Mouse (Mus musculus) midbrain, embryonic 11.5 days (tissue): ENCODE measurements around the gene Bud23. TPM values are rescaled to one million over a fixed set of nuclear protein-coding genes. Genes with fewer than 3 reads are reported as not detected.
"Not testable (repeated sequence)": the region's sequence is repeated elsewhere in the genome, so short reads cannot be mapped to it uniquely, and the experiment has no call there.

Source experiments
- ATAC-seq: fragments of 200-750 bp; cut with Nextera tagmentation; 2 replicates; pipeline ENCODE4 v1.8.0; 2017; ENCODE audit warnings: moderate TSS enrichment, moderate library complexity; ENCODE audit not compliant: low FRiP score
- DNase-seq: peaks from one replicate; pipeline ENCODE4 v3.0.0; 2015; ENCODE audit warnings: low spot score; ENCODE audit errors: missing footprints
- H3K27ac ChIP-seq: fragments of 300-500 bp; sonication (generic); 2 replicates; pipeline ENCODE4 v1.5.1; 2014; ENCODE audit warnings: low read depth, low read length
- H3K27me3 ChIP-seq: fragments of 300-500 bp; sonication (generic); 2 replicates; pipeline ENCODE4 v1.6.1; 2014; ENCODE audit warnings: mild to moderate bottlenecking, low read length, moderate library complexity, mixed read lengths; ENCODE audit not compliant: control insufficient read depth, insufficient read depth
- H3K36me3 ChIP-seq: fragments of 300-500 bp; sonication (generic); 2 replicates; pipeline ENCODE4 v1.6.1; 2014; ENCODE audit warnings: mild to moderate bottlenecking, low read length, moderate library complexity, mixed read lengths; ENCODE audit not compliant: control insufficient read depth, insufficient read depth
- H3K4me1 ChIP-seq: fragments of 300-500 bp; sonication (generic); 2 replicates; pipeline ENCODE4 v1.6.1; 2014; ENCODE audit warnings: low read length; ENCODE audit not compliant: control insufficient read depth, insufficient read depth
- H3K4me2 ChIP-seq: fragments of 300-500 bp; sonication (generic); 2 replicates; pipeline ENCODE4 v1.6.1; 2014; ENCODE audit warnings: mild to moderate bottlenecking, moderate library complexity
- H3K4me3 ChIP-seq: fragments of 300-500 bp; sonication (generic); 2 replicates; pipeline ENCODE4 v1.5.1; 2014; ENCODE audit warnings: low read depth, low read length
- H3K9ac ChIP-seq: fragments of 300-500 bp; sonication (generic); 2 replicates; pipeline ENCODE4 v1.6.1; 2014; ENCODE audit warnings: low read length
- H3K9me3 ChIP-seq: fragments of 300-500 bp; sonication (generic); 2 replicates; pipeline ENCODE4 v1.6.1; 2016; ENCODE audit warnings: low read length; ENCODE audit not compliant: control insufficient read depth
- WGBS: fragments of 180-500 bp; shearing (Covaris S2); extraction: QIAGEN DNeasy Blood & Tissue Kit; methylation state at CpG from one replicate; pipeline ENCODE4 v1.1.7; 2014; 5-methylcytosine and 5-hydroxymethylcytosine counted together
- polyA plus RNA-seq: library from polyadenylated mRNA; unstranded; fragments of >200 nt; fragmentation: Nextera tagmentation; extraction: Ambion mirVana; gene quantifications from 2 replicates; pipeline ENCODE4 v1.2.1, GENCODE M21; 2014

Gene Bud23
- polyA plus RNA-seq, 1 experiment from 2014 or later: 116 TPM

- under 1% methylated on average over 52 of the region's 52 CpGs for WGBS
- peak within 1 kb of the TSS; percentile 86 for H3K9ac ChIP-seq
- peak within 1 kb of the TSS; percentile 93 for H3K4me3 ChIP-seq
- peak within 1 kb of the TSS; percentile 97 for H3K4me2 ChIP-seq
- peaks cover 8% of the 10 kb centered on the region; the same call in 1 of the 2 replicates for H3K4me1 ChIP-seq
- peak within 1 kb of the TSS; percentile 35; the same call in 1 of the 2 replicates for H3K27ac ChIP-seq
- no peaks in the 10 kb centered on the region for H3K9me3 ChIP-seq
- peaks cover 4% of the 10 kb centered on the region; the same call in 1 of the 2 replicates for H3K36me3 ChIP-seq
- H3K27me3 ChIP-seq: no peaks in the 10 kb centered on the region
- ATAC-seq (peak; percentile 96), DNase-seq (peak; percentile 100)
These were observed 954 bp downstream of the Bud23 start, which contains the start of gene Dnajc30 for GRCm38 (mm10) chr5:135063629-135064381. Gene Dnajc30 (plus strand): TSS chr5:135064202.

GRCm38 (mm10) chr5:135053356-135053755 lies 11.4 kb downstream of the Bud23 start:
- no peaks in the 10 kb centered on the region for H3K4me1 ChIP-seq
- 89% methylated on average over 12 of the region's 12 CpGs for WGBS
- H3K27ac ChIP-seq: no peak overlapping the region
- peak; percentile 70 for DNase-seq
- H3K9ac ChIP-seq: no peak overlapping the region
- no peaks in the 10 kb centered on the region for H3K9me3 ChIP-seq
- H3K27me3 ChIP-seq: no peaks in the 10 kb centered on the region
- no peak overlapping the region for H3K4me2 ChIP-seq
- H3K36me3 ChIP-seq: peaks cover 11% of the 10 kb centered on the region
- H3K4me3 ChIP-seq: no peak overlapping the region
- no peak for ATAC-seq

GRCm38 (mm10) chr5:135049268-135049667 lies 15.5 kb downstream of the Bud23 start:
- H3K4me3 ChIP-seq, H3K4me1 ChIP-seq, H3K9ac ChIP-seq, ATAC-seq, H3K9me3 ChIP-seq, H3K4me2 ChIP-seq, H3K36me3 ChIP-seq, H3K27me3 ChIP-seq, H3K27ac ChIP-seq, DNase-seq: not testable (repeated sequence)
- 81% methylated on average over 6 of the region's 6 CpGs for WGBS

GRCm38 (mm10) chr5:135048539-135048938 lies 16.2 kb downstream of the Bud23 start:
- Histone ChIP-seq H3K9me3 (no peaks in the 10 kb centered on the region), H3K4me1 (no peaks in the 10 kb centered on the region), H3K4me3 (no peak overlapping the region), H3K27me3 (no peaks in the 10 kb centered on the region), H3K36me3 (peaks cover 2% of the 10 kb centered on the region; the same call in 1 of the 2 replicates), H3K9ac (no peak overlapping the region), H3K4me2 (no peak overlapping the region), H3K27ac (no peak overlapping the region)
- ATAC-seq: no peak
- DNase-seq: no peak
- WGBS: 93% methylated on average over 5 of the region's 5 CpGs

GRCm38 (mm10) chr5:135044575-135044974 lies 20.2 kb downstream of the Bud23 start:
- Histone ChIP-seq H3K27ac (no peak overlapping the region), H3K36me3 (peaks cover 2% of the 10 kb centered on the region; the same call in 1 of the 2 replicates), H3K4me2 (no peak overlapping the region), H3K4me1 (no peaks in the 10 kb centered on the region), H3K4me3 (no peak overlapping the region), H3K27me3 (no peaks in the 10 kb centered on the region), H3K9me3 (no peaks in the 10 kb centered on the region), H3K9ac (no peak overlapping the region)
- DNase-seq: no peak
- ATAC-seq: no peak
- 95% methylated on average over 3 of the region's 3 CpGs for WGBS

GRCm38 (mm10) chr5:135042105-135042788 lies 22.5 kb downstream of the Bud23 start:
- no peaks in the 10 kb centered on the region for H3K4me1 ChIP-seq
- H3K4me2 ChIP-seq: no peak overlapping the region
- ATAC-seq (0 out of 2 replicates have a peak, but pooled peaks have one; percentile 22), DNase-seq (peak; percentile 66)
- no peaks in the 10 kb centered on the region for H3K9me3 ChIP-seq
- no peak overlapping the region for H3K4me3 ChIP-seq
- H3K27ac ChIP-seq: no peak overlapping the region
- no peaks in the 10 kb centered on the region for H3K27me3 ChIP-seq
- WGBS: 24% methylated on average over 21 of the region's 21 CpGs
- H3K36me3 ChIP-seq: peaks cover 2% of the 10 kb centered on the region; the same call in 1 of the 2 replicates
- no peak overlapping the region for H3K9ac ChIP-seq

- no peaks in the 10 kb centered on the region for H3K27me3 ChIP-seq
- 80% methylated on average over 11 of the region's 11 CpGs for WGBS
- DNase-seq: no peak
- ATAC-seq: no peak
- peaks cover 2% of the 10 kb centered on the region; the same call in 1 of the 2 replicates for H3K36me3 ChIP-seq
- H3K4me3 ChIP-seq: no peak overlapping the region
- no peak overlapping the region for H3K27ac ChIP-seq
- H3K9me3 ChIP-seq: no peaks in the 10 kb centered on the region
- no peaks in the 10 kb centered on the region for H3K4me1 ChIP-seq
- no peak overlapping the region for H3K4me2 ChIP-seq
- H3K9ac ChIP-seq: no peak overlapping the region
These were observed 24.0 kb downstream of the Bud23 start for GRCm38 (mm10) chr5:135040777-135041176.

- H3K9me3 ChIP-seq: no peaks in the 10 kb centered on the region
- H3K36me3 ChIP-seq: peaks cover 2% of the 10 kb centered on the region; the same call in 1 of the 2 replicates
- ATAC-seq (no peak), DNase-seq (no peak)
- no peak overlapping the region for H3K4me3 ChIP-seq
- WGBS: 48% methylated on average over 6 of the region's 6 CpGs
- no peak overlapping the region for H3K9ac ChIP-seq
- H3K27me3 ChIP-seq: no peaks in the 10 kb centered on the region
- H3K4me1 ChIP-seq: no peaks in the 10 kb centered on the region
- H3K27ac ChIP-seq: no peak overlapping the region
- H3K4me2 ChIP-seq: no peak overlapping the region
These were observed 24.7 kb downstream of the Bud23 start for GRCm38 (mm10) chr5:135040059-135040458.

GRCm38 (mm10) chr5:135039541-135039940 lies 25.2 kb downstream of the Bud23 start:
- WGBS: 89% methylated on average over 9 of the region's 9 CpGs

More at GRCm38 (mm10) chr5:135039541-135039940, 25.2 kb downstream of the Bud23 start:
- Histone ChIP-seq H3K36me3 (no peaks in the 10 kb centered on the region), H3K4me1 (no peaks in the 10 kb centered on the region), H3K9ac (no peak overlapping the region), H3K27ac (no peak overlapping the region), H3K9me3 (no peaks in the 10 kb centered on the region; the same call in 1 of the 2 replicates), H3K27me3 (no peaks in the 10 kb centered on the region), H3K4me2 (no peak overlapping the region), H3K4me3 (no peak overlapping the region)
- no peak for DNase-seq
- ATAC-seq: no peak
